Mouse (Mus musculus) liver, embryonic 11.5 days (tissue): ENCODE data around the gene AC161166.1. TPM values are rescaled to one million over a fixed set of nuclear protein-coding genes. Genes with fewer than 3 reads are reported as not detected.
"Not testable (repeated sequence)": the region's sequence is repeated elsewhere in the genome, so short reads cannot be mapped to it uniquely, and the experiment has no call there.

Experiments used
- ATAC-seq: fragments of 200-750 bp; cut with Nextera tagmentation; replicated peaks from 2 replicates; pipeline ENCODE4 v1.8.0; 2017; ENCODE audit warnings: moderate number of reproducible peaks, mild to moderate bottlenecking, moderate TSS enrichment, moderate library complexity; ENCODE audit not compliant: low FRiP score
- DNase-seq: peaks from one replicate; pipeline ENCODE4 v3.0.0-alpha.2; 2017; ENCODE audit warnings: low spot score
- H3K27ac ChIP-seq: fragments of 300-500 bp; sonication (generic); 2 replicates; pipeline ENCODE4 v1.5.1; 2014; ENCODE audit warnings: mild to moderate bottlenecking, low read depth, low read length, control low read depth
- H3K27me3 ChIP-seq: fragments of 300-500 bp; sonication (generic); replicated peaks from 2 replicates; pipeline ENCODE4 v1.6.1; 2014; ENCODE audit warnings: low read length, mixed read lengths; ENCODE audit not compliant: control insufficient read depth, insufficient read depth
- H3K36me3 ChIP-seq: fragments of 300-500 bp; sonication (generic); 2 replicates; pipeline ENCODE4 v1.6.1; 2014; ENCODE audit warnings: mild to moderate bottlenecking, low read length, moderate library complexity, mixed read lengths; ENCODE audit not compliant: control insufficient read depth, insufficient read depth
- H3K4me1 ChIP-seq: fragments of 300-500 bp; sonication (generic); replicated peaks from 2 replicates; pipeline ENCODE4 v1.6.1; 2014; ENCODE audit warnings: low read length, mixed read lengths; ENCODE audit not compliant: control insufficient read depth, insufficient read depth
- H3K4me2 ChIP-seq: fragments of 300-500 bp; sonication (generic); 2 replicates; pipeline ENCODE4 v1.6.1; 2014; ENCODE audit warnings: mild to moderate bottlenecking, control low read depth, moderate library complexity
- H3K4me3 ChIP-seq: fragments of 300-500 bp; sonication (generic); 2 replicates; pipeline ENCODE4 v1.5.1; 2014; ENCODE audit warnings: low read depth, low read length, control low read depth
- H3K9ac ChIP-seq: fragments of 300-500 bp; sonication (generic); 2 replicates; pipeline ENCODE4 v1.6.1; 2014; ENCODE audit warnings: low read depth, low read length, control low read depth
- H3K9me3 ChIP-seq: fragments of 300-500 bp; sonication (generic); 2 replicates; pipeline ENCODE4 v1.6.1; 2016; ENCODE audit warnings: low read length, inconsistent platforms, mixed read lengths; ENCODE audit not compliant: control insufficient read depth
- WGBS: fragments of 180-500 bp; shearing (Covaris S2); extraction: QIAGEN DNeasy Blood & Tissue Kit; methylation state at CpG from one replicate; pipeline ENCODE4 v1.1.7; 2014; 5-methylcytosine and 5-hydroxymethylcytosine counted together
- polyA plus RNA-seq: library from polyadenylated mRNA; unstranded; fragments of >200 nt; fragmentation: Nextera tagmentation; extraction: Ambion mirVana; gene quantifications from 2 replicates; pipeline ENCODE4 v1.2.1, GENCODE M21; 2014

Gene AC161166.1
- polyA plus RNA-seq, 1 experiment from 2014 or later, result not detected

DNA sequence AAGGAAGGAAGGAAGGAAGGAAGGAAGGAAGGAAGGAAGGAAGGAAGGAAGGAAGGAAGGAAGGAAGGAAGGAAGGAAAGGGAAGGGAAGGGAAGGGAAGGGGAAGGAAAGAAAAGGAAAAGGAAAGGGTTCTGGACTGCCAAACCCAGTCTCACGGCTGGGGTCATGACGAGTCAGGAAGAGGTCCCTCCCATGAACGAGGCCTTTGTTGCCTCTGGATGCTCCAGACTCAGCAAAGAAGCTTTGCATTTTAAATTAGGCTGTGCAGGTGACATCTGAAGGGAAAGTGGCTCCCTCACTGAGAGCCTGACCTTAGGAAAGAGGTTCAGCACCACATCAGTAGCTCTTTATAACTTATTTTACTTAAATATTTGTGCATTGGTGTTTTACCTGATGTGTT, 6.9 kb upstream of the AC161166.1 start:
- H3K4me2 ChIP-seq, result no peak overlapping the region
- H3K9me3 ChIP-seq, result no peaks in the 10 kb centered on the region
- H3K27ac ChIP-seq, result no peak overlapping the region
- no peaks in the 10 kb centered on the region for H3K27me3 ChIP-seq
- no peak overlapping the region for H3K9ac ChIP-seq
- no peaks in the 10 kb centered on the region; the same call in 1 of the 2 replicates for H3K36me3 ChIP-seq
- 68% methylated on average over 3 of the region's 3 CpGs for WGBS
- DNase-seq (no peak), ATAC-seq (no peak)
- no peaks in the 10 kb centered on the region for H3K4me1 ChIP-seq
- H3K4me3 ChIP-seq, result no peak overlapping the region

DNA sequence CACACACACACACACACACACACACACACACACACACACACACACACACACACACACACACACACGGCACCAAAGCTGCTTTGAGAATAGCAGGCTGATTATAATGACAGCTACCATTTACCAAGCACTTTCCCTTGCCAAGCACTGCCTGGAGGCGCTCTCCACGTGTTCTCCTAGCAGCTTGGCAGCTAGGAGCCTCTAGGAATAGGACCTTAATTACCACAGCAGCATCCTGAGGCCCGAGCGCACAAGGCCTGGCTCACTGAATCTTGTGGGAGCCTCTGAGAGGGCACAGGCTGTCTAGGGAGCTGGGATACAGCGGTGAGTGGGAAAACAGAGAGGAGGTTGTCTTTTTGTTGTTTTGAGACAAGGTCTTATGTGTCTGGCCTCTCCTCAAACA, 5.4 kb upstream of the AC161166.1 start:
- no peak overlapping the region for H3K4me2 ChIP-seq
- DNase-seq, result no peak
- no peak for ATAC-seq
- H3K36me3 ChIP-seq, result no peaks in the 10 kb centered on the region; the same call in 1 of the 2 replicates
- no peak overlapping the region for H3K4me3 ChIP-seq
- no peak overlapping the region for H3K27ac ChIP-seq
- no peak overlapping the region for H3K9ac ChIP-seq
- H3K4me1 ChIP-seq, result no peaks in the 10 kb centered on the region
- H3K9me3 ChIP-seq, result no peaks in the 10 kb centered on the region
- H3K27me3 ChIP-seq, result no peaks in the 10 kb centered on the region
- 77% methylated on average over 6 of the region's 6 CpGs for WGBS

DNA sequence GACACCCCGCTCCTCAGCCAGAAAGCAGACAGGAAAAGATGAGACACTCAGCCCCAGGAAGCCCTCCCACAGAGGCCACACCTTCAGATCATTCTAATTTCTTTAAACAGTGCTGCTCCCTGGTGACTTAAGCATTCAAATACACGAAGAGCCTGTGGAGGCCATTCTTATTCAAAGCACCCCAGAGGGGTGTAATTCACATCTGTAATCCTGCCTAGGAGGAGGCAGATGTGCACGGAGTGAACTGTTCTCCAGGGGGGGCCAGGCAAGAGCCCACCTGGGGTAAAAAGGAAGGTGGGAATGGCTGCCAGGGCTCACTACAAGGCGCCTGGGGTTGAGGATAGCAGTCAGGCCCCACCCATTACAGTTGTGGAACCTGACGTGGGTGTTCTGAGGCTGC, 4.8 kb upstream of the AC161166.1 start:
- H3K36me3 ChIP-seq, result no peaks in the 10 kb centered on the region; the same call in 1 of the 2 replicates
- H3K9me3 ChIP-seq, result no peaks in the 10 kb centered on the region
- 65% methylated on average over 5 of the region's 5 CpGs for WGBS
- H3K27me3 ChIP-seq, result no peaks in the 10 kb centered on the region
- H3K9ac ChIP-seq, result no peak overlapping the region
- no peak overlapping the region for H3K4me2 ChIP-seq
- ATAC-seq (no peak), DNase-seq (no peak)
- H3K27ac ChIP-seq, result no peak overlapping the region
- no peaks in the 10 kb centered on the region for H3K4me1 ChIP-seq
- no peak overlapping the region for H3K4me3 ChIP-seq

DNA sequence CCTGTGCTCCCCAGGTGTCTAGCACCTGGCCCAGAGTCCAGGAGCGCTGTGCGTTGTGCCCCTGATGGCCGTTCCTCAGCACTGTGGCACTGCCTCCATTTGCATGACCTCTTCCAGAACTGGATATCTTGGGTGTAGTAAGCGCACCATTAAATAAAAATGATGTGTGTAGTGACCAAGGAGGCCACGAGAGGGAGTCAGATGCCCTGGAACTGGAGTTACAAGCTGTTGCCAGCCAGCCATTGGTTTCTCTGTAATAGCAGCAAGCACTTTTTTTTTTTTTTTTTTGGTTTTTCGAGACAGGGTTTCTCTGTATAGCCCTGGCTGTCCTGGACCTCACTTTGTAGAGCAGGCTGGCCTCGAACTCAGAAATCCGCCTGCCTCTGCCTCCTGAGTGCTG, 4.1 kb upstream of the AC161166.1 start:
- H3K27me3 ChIP-seq, DNase-seq, H3K27ac ChIP-seq, H3K4me3 ChIP-seq, H3K9ac ChIP-seq, H3K36me3 ChIP-seq, ATAC-seq, H3K9me3 ChIP-seq, H3K4me2 ChIP-seq, H3K4me1 ChIP-seq: not testable (repeated sequence)
- WGBS, result 65% methylated on average over 8 of the region's 8 CpGs

DNA sequence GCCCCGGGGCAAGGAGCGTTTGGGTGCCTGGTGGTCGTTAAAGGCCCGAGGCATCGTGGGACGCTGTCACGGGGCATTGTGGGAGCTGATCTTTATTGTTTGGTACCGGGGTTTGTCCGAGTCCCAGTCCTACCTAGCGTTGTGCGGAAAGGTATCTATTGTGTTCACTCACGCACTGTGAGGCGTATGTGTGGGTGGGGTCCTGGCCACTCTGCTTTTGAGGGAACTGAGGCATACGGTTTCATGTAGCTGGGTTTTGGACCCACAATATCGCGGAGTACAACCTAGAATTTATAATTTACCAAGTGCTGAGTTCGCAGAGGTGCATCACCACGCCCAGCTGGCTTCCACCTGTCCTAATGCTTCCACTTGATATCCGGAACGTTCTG, 4.5 kb downstream of the AC161166.1 start:
- Histone ChIP-seq H3K4me2 (peak overlapping the region; percentile 91), H3K36me3 (no peaks in the 10 kb centered on the region), H3K27ac (peak overlapping the region; percentile 96), H3K9me3 (no peaks in the 10 kb centered on the region), H3K9ac (peak overlapping the region; percentile 95), H3K4me3 (peak overlapping the region; percentile 84), H3K4me1 (peaks cover 26% of the 10 kb centered on the region), H3K27me3 (peaks cover 14% of the 10 kb centered on the region)
- DNase-seq, result no peak
- no peak; the same call in 1 of the 2 replicates for ATAC-seq
- 2% methylated on average over 20 of the region's 20 CpGs for WGBS

DNA sequence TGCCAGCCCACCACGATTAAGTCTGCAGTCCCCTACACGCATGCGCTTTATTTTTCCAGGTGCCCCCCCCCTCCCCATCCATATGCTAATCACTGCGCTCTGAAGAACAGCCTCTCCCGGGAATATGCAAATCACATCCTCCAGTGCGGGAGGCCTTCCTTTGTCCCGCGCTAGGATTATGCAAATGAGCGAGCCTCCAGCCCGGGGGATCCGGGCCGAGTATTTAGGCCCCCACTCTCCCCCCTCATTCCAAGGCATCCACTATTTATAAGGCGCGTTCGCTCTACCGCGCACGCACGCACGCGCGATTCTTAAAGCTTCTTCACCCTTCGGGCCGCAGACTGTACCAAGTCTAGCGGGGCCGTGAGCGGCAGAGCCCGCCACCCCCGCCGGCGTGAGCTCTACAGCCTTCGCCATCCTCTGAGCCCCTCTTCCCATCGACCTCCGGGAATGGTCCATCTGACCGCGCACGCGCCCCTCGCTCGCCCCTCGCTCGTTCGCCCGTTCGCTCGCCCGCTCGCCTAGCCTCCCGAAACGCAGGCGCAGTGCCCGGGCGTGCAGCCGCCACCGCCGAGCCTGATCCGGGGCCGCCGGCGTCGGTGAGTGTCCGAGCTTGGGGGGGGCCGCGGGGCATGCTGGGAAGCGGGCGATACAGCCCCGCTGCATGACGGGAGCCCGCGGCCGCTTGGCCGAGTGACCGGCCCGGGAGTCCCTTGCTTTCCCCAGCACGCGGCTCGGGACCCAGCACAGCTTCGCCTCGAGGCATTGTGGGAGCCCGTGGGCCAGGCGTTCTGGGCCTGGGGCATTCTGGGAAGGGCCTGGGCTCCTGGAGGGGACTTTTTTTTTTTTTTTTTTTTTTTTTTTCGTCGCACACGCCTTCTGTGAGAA, 5.2 kb downstream of the AC161166.1 start, which contains the start of gene Zfp428:
Gene Zfp428 (plus strand): TSS at position 169 of the 888 bp plus-strand sequence.
- Histone ChIP-seq H3K27ac (peak within 1 kb of the TSS; percentile 96), H3K9ac (peak within 1 kb of the TSS; percentile 95), H3K27me3 (peaks cover 21% of the 10 kb centered on the region), H3K4me3 (peak within 1 kb of the TSS; percentile 84), H3K9me3 (no peaks in the 10 kb centered on the region), H3K36me3 (no peaks in the 10 kb centered on the region), H3K4me1 (peaks cover 26% of the 10 kb centered on the region), H3K4me2 (peak within 1 kb of the TSS; percentile 91)
- ATAC-seq, result peak; percentile 78
- under 1% methylated on average over 82 of the region's 84 CpGs for WGBS
- peak; percentile 89 for DNase-seq

DNA sequence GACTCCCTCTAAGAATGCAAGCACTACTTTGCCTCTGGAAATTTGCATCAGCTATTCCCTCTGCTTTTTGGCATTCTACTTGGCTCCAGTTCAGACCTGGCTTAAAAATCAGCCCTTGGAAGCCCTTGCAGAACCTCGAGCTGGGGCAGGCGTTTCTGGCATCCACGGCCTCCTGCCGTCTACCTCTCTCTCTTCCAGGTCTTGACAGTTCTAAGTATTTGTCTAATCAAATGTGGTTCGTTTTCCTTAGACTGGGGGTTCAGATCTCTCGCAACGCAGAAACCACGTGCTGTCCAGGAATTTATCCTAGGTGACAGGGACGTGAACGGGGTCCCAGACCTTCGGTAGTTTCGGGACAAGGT, 5.8 kb downstream of the AC161166.1 start:
- Histone ChIP-seq H3K4me2 (peak overlapping the region; percentile 91), H3K36me3 (no peaks in the 10 kb centered on the region), H3K4me1 (peaks cover 26% of the 10 kb centered on the region), H3K4me3 (peak overlapping the region; percentile 84), H3K27me3 (peaks cover 25% of the 10 kb centered on the region), H3K27ac (peak overlapping the region; percentile 96; the same call in 1 of the 2 replicates), H3K9ac (peak overlapping the region; percentile 95), H3K9me3 (no peaks in the 10 kb centered on the region)
- DNase-seq (no peak), ATAC-seq (no peak)
- 3% methylated on average over 12 of the region's 12 CpGs for WGBS

DNA sequence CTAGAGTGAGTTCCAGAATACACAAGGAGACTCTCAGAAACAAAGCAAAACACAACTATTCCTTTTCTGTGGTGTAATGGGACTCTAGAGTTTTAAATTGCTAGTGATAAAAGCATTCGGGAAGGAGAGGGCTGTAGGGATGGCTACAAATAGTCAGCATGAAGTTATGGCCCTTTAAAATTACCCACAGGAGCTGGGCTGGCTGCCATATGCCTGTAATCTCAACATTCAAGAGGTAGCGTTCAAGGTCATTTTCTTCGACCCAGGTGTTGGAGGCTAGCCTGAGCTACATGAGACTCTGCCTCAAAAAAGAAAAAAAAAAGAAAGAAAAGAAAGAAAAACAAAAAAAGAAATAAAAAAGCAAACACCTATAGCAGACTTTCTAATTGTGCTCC, 6.2 kb downstream of the AC161166.1 start:
- Histone ChIP-seq H3K4me2 (peak overlapping the region; percentile 91), H3K9me3 (no peaks in the 10 kb centered on the region), H3K36me3 (no peaks in the 10 kb centered on the region), H3K4me1 (peaks cover 26% of the 10 kb centered on the region), H3K4me3 (peak overlapping the region; percentile 84), H3K9ac (peak overlapping the region; percentile 95; the same call in 1 of the 2 replicates), H3K27ac (no peak overlapping the region), H3K27me3 (peaks cover 28% of the 10 kb centered on the region)
- 33% methylated on average over 3 of the region's 3 CpGs for WGBS
- no peak for DNase-seq
- no peak for ATAC-seq
